Mouse (Mus musculus) hindlimb bud, embryonic 11.5 days (tissue): ENCODE results near the gene Fscn2.

Experiments
- DNase-seq: peaks from one replicate; pipeline ENCODE4 v3.0.0-alpha.2; 2012; ENCODE audit warnings: low read depth, low spot score; ENCODE audit errors: extremely low spot score

The Fscn2 gene

GRCm38 (mm10) chr11:120361295-120361694 lies at the start of gene Fscn2:
Gene Fscn2 (plus strand): TSS chr11:120361534.
- DNase-seq, result no peak

- no peak for DNase-seq
Observed at GRCm38 (mm10) chr11:120311561-120311960, 49.8 kb upstream of the Fscn2 start.

- DNase-seq, result no peak
Observed at GRCm38 (mm10) chr11:120312069-120312468, 49.3 kb upstream of the Fscn2 start.

- no peak for DNase-seq
Observed at GRCm38 (mm10) chr11:120313906-120314685, 47.2 kb upstream of the Fscn2 start.

- no peak for DNase-seq
Observed at GRCm38 (mm10) chr11:120314721-120315415, 46.5 kb upstream of the Fscn2 start.

GRCm38 (mm10) chr11:120315416-120315761 lies 45.9 kb upstream of the Fscn2 start:
- no peak for DNase-seq

GRCm38 (mm10) chr11:120315832-120316689 lies 45.3 kb upstream of the Fscn2 start:
- DNase-seq, result peak; percentile 93

- DNase-seq, result no peak
Observed at GRCm38 (mm10) chr11:120316690-120317254, 44.6 kb upstream of the Fscn2 start.

- no peak for DNase-seq
Observed at GRCm38 (mm10) chr11:120317456-120317855, 43.9 kb upstream of the Fscn2 start.

- DNase-seq, result no peak
Observed at GRCm38 (mm10) chr11:120319310-120319709, 42.0 kb upstream of the Fscn2 start.

- DNase-seq, result no peak
Observed at GRCm38 (mm10) chr11:120320156-120320555, 41.2 kb upstream of the Fscn2 start.

- DNase-seq, result no peak
Observed at GRCm38 (mm10) chr11:120335431-120336021, 25.8 kb upstream of the Fscn2 start.

GRCm38 (mm10) chr11:120337447-120337846 lies 23.9 kb upstream of the Fscn2 start:
- DNase-seq, result no peak

GRCm38 (mm10) chr11:120338786-120339185 lies 22.5 kb upstream of the Fscn2 start:
- no peak for DNase-seq

- DNase-seq, result no peak
Observed at GRCm38 (mm10) chr11:120339978-120340513, 21.3 kb upstream of the Fscn2 start.

GRCm38 (mm10) chr11:120341661-120342060 lies 19.7 kb upstream of the Fscn2 start:
- DNase-seq, result no peak

- DNase-seq, result no peak
Observed at GRCm38 (mm10) chr11:120342656-120343160, 18.6 kb upstream of the Fscn2 start.

GRCm38 (mm10) chr11:120343519-120344309 lies 17.6 kb upstream of the Fscn2 start:
- DNase-seq, result no peak

- no peak for DNase-seq
Observed at GRCm38 (mm10) chr11:120344310-120344920, 16.9 kb upstream of the Fscn2 start.
